Mouse (Mus musculus): ENCODE measurements around the gene St3gal2. TPM values are rescaled to one million over a fixed set of nuclear protein-coding genes. Genes with fewer than 3 reads are reported as not detected.

The St3gal2 gene
- total RNA-seq (2023) = 10 to 100 TPM; 12.0 to 13.1 TPM

GRCm38 (mm10) chr8:110919341-110920031 is at the start of gene St3gal2:
TSS of gene St3gal2 (plus strand) at chr8:110919922.

GRCm38 (mm10) chr8:110901839-110902578 is 17.7 kb upstream of the St3gal2 start, which contains the start of gene Fuk:
TSS of gene Fuk (minus strand) at chr8:110902488.

GRCm38 (mm10) chr8:110997547-110998531 is 78.1 kb downstream of the St3gal2 start, which contains the start of gene Ddx19a:
TSS of gene Ddx19a (minus strand) at chr8:110997800.

Other genes with a start within 250 kb of the St3gal2 start
- 1 to 10 TPM; 4.3 TPM for gene Mtss1l, start 198.4 kb upstream of the St3gal2 start, total RNA-seq (2023)
- gene Il34, start 114.0 kb upstream of the St3gal2 start, total RNA-seq (2023) = not detected
- 10 to 100 TPM; 60.9 to 76.2 TPM for gene Cog4, start 73.3 kb upstream of the St3gal2 start, total RNA-seq (2023)
- 100 to 1,000 TPM; 159 to 166 TPM for gene Sf3b3, start 73.1 kb upstream of the St3gal2 start, total RNA-seq (2023)
- gene Fuk, start 17.4 kb upstream of the St3gal2 start, total RNA-seq (2023) = 10 to 100 TPM; 12.2 to 15.7 TPM
- gene Ddx19a, start 77.9 kb downstream of the St3gal2 start, total RNA-seq (2023) = 10 to 100 TPM; 68.3 to 70.0 TPM
- 10 to 100 TPM; 17.3 to 20.2 TPM for gene Ddx19b, start 111.8 kb downstream of the St3gal2 start, total RNA-seq (2023)
- 10 to 100 TPM; 46.1 to 58.0 TPM for gene Aars, start 113.2 kb downstream of the St3gal2 start, total RNA-seq (2023)
- 10 to 100 TPM; 14.8 to 16.0 TPM for gene Exosc6, start 136.4 kb downstream of the St3gal2 start, total RNA-seq (2023)
- not detected for gene Clec18a, start 172.5 kb downstream of the St3gal2 start, total RNA-seq (2023)
- gene Pdpr, start 174.7 kb downstream of the St3gal2 start, total RNA-seq (2023) = 10 to 100 TPM; 21.6 to 28.1 TPM

Data from T-cell, adult 66 days (primary cell).